Mouse (Mus musculus): Measurements from ENCODE around the gene Apol9b. TPM values are rescaled to one million over a fixed set of nuclear protein-coding genes. Genes with fewer than 3 reads are reported as not detected.

Gene Apol9b
- polyA plus RNA-seq, 1 experiment = not detected

GRCm38 (mm10) chr15:77773099-77773915, 44.5 kb downstream of the Apol9b start:
- TF ChIP-seq CTCF (IDR thresholded peaks at IDR 0.05; ENCODE audit: borderline replicate concordance, extremely low read depth, insufficient read depth, insufficient read length) (no peak), POLR2A (IDR thresholded peaks at IDR 0.05; ENCODE audit: borderline replicate concordance, extremely low read depth, insufficient read depth, insufficient read length, poor library complexity, severe bottlenecking) (no peak)
- DNase-seq (ENCODE audit: low read depth) = no peak

DNA sequence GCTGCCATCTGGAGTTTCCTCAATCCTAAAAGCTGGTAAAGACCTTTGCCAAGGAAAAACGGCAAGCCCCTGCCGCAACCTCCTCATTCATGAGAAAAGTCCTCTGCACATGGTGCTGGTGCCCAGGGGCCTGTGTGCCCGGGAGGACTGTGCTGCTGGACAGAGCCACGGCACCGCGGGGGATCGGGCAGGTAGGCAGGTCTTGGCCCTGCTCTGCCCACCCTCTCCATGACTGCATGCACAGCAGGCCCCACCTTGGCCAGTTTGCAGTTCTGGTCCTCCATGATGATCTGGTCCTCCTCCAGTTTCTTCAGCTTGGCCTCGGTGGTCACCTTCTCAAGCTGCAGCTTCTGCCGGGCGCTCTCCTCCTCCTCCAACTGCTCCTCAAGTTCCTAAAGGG, 45.5 kb downstream of the Apol9b start:
- DNase-seq (ENCODE audit: low read depth) = no peak
- no peak for TF ChIP-seq POLR2A (IDR thresholded peaks at IDR 0.05; ENCODE audit: borderline replicate concordance, extremely low read depth, insufficient read depth, insufficient read length, poor library complexity, severe bottlenecking)
- no peak for TF ChIP-seq CTCF (IDR thresholded peaks at IDR 0.05; ENCODE audit: borderline replicate concordance, extremely low read depth, insufficient read depth, insufficient read length)

GRCm38 (mm10) chr15:77775186-77775963, 46.5 kb downstream of the Apol9b start:
- no peak for TF ChIP-seq POLR2A (IDR thresholded peaks at IDR 0.05; ENCODE audit: borderline replicate concordance, extremely low read depth, insufficient read depth, insufficient read length, poor library complexity, severe bottlenecking)
- TF ChIP-seq CTCF (IDR thresholded peaks at IDR 0.05; ENCODE audit: borderline replicate concordance, extremely low read depth, insufficient read depth, insufficient read length) = peak; percentile 99

DNA sequence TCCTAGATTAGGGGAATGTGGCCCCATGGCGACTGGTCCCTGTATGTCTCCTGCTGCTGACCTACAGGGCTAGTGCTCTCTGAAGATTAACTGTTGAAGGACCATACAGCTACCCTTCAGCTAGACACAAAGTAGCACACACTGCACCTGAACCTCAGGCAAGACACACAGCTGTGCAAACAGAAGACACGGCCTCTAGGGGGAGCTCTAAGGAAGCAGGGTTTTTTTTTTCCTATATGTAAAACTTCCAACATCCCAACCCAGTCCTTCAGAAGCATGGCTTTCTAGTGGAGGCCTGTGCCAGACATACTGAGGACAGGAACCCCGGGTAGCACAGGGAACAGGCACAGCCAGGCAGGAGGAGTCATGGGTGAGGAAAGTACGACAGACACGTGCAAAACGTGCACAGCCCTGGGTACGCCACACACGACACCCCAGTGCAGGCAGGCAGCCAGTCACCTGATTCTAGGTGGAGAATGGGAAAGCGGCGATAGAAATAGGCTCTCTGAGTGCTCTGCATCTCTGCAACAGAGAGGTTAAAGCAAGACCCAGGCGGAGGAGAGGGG, 53.7 kb downstream of the Apol9b start:
- no peak for DNase-seq (ENCODE audit: low read depth)
- TF ChIP-seq POLR2A (IDR thresholded peaks at IDR 0.05; ENCODE audit: borderline replicate concordance, extremely low read depth, insufficient read depth, insufficient read length, poor library complexity, severe bottlenecking) = no peak
- TF ChIP-seq CTCF (IDR thresholded peaks at IDR 0.05; ENCODE audit: borderline replicate concordance, extremely low read depth, insufficient read depth, insufficient read length) = peak; percentile 38; the same call in 1 of the 2 replicates

More at GRCm38 (mm10) chr15:77775186-77775963, 46.5 kb downstream of the Apol9b start:
- peak; percentile 80 for DNase-seq (ENCODE audit: low read depth)

- TF ChIP-seq POLR2A (IDR thresholded peaks at IDR 0.05; ENCODE audit: borderline replicate concordance, extremely low read depth, insufficient read depth, insufficient read length, poor library complexity, severe bottlenecking) (no peak), CTCF (IDR thresholded peaks at IDR 0.05; ENCODE audit: borderline replicate concordance, extremely low read depth, insufficient read depth, insufficient read length) (no peak)
- DNase-seq (ENCODE audit: low read depth) = no peak
Observed at GRCm38 (mm10) chr15:77784039-77784824, 55.4 kb downstream of the Apol9b start.

DNA sequence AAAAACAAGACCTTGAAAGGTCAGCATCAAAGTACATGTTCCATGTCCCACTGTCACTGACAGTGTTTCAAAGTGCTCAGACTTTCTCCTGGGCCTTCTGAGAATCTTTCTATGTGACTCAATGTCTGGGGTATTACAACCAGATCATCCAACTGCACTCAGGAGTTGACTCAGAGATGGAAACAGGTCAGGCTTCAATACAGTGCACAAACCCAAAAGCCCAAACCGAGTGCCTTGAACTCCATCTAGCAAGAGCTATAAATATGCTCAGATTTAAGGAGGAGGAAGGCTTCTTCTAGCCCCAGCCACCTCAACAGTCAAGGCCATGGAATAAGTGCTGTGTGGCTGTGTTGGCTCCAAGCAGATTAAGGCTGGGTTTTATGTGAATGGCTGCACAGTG, 57.0 kb downstream of the Apol9b start:
- no peak for TF ChIP-seq POLR2A (IDR thresholded peaks at IDR 0.05; ENCODE audit: borderline replicate concordance, extremely low read depth, insufficient read depth, insufficient read length, poor library complexity, severe bottlenecking)
- no peak for TF ChIP-seq CTCF (IDR thresholded peaks at IDR 0.05; ENCODE audit: borderline replicate concordance, extremely low read depth, insufficient read depth, insufficient read length)
- DNase-seq (ENCODE audit: low read depth) = no peak

Other genes with a start within 250 kb of the Apol9b start
- gene Apol11a, start 220.8 kb upstream of the Apol9b start, polyA plus RNA-seq (2012; rRNA removed) = not detected in 2 replicates
- gene Apol7c, start 195.7 kb upstream of the Apol9b start, polyA plus RNA-seq (2012; rRNA removed) = not detected in 2 replicates
- not detected in 2 replicates for gene 1700025B11Rik, start 167.1 kb upstream of the Apol9b start, polyA plus RNA-seq (2012; rRNA removed)
- gene Apol10b, start 132.9 kb upstream of the Apol9b start, polyA plus RNA-seq (2012; rRNA removed) = 0.14 TPM in 1 of 2 replicates, not detected in the other
- gene Gm36245, start 129.8 kb upstream of the Apol9b start, polyA plus RNA-seq (2012; rRNA removed) = not detected in 2 replicates
- gene Apol11b, start 85.8 kb upstream of the Apol9b start, polyA plus RNA-seq (2012; rRNA removed) = not detected in 2 replicates
- gene Apol7e, start 30.2 kb upstream of the Apol9b start, polyA plus RNA-seq (2012; rRNA removed) = 0.04 TPM in 1 of 2 replicates, not detected in the other
- gene Apol8, start 28.0 kb downstream of the Apol9b start, polyA plus RNA-seq (2012; rRNA removed) = 0.30 and 0.37 TPM in 2 replicates
- gene Myh9, start 113.1 kb downstream of the Apol9b start, polyA plus RNA-seq (2012; rRNA removed) = 12.1 and 29.9 TPM in 2 replicates
- gene Txn2, start 200.0 kb downstream of the Apol9b start, polyA plus RNA-seq (2012; rRNA removed) = 163 and 168 TPM in 2 replicates
- gene Foxred2, start 227.7 kb downstream of the Apol9b start, polyA plus RNA-seq (2012; rRNA removed) = 18.0 and 23.7 TPM in 2 replicates
- gene Eif3d, start 241.8 kb downstream of the Apol9b start, polyA plus RNA-seq (2012; rRNA removed) = 202 and 208 TPM in 2 replicates